8 mouse cellular contexts compared by ENCODE assay signal in genomic region chr12:27978257-27978931, GRCm38 (mm10).
DNase-seq lines count a peak whose midpoint lies in the region; ATAC-seq lines count a peak whose summit lies in the region.
"Had no signal": no experiment of that assay in that cellular context is flagged by ENCODE, and none has a peak within 500 bp of the region (broad histone marks: within the 10 kb centered on the region; RNA-seq: fewer than 3 reads in every experiment).

No protein-coding gene starts in this region.

- H3K27me3 ChIP-seq in forebrain, embryonic 13.5 days: no peaks in the 10 kb centered on the region
- H3K27me3 ChIP-seq in hindbrain, embryonic 12.5 days: no peaks in the 10 kb centered on the region
- H3K27me3 ChIP-seq in heart, embryonic 11.5 days (ENCODE audit: control insufficient read depth, insufficient read depth, low read length): no peaks in the 10 kb centered on the region

- no peaks in the 10 kb centered on the region for H3K9me3 ChIP-seq in forebrain, embryonic 13.5 days (replicated peaks)
- H3K9me3 ChIP-seq in hindbrain, embryonic 12.5 days (replicated peaks): no peaks in the 10 kb centered on the region
- no peaks in the 10 kb centered on the region for H3K9me3 ChIP-seq in heart, embryonic 11.5 days (replicated peaks; ENCODE audit: control insufficient read depth, low read length)

- H3K4me2 ChIP-seq in forebrain, embryonic 13.5 days: peak overlapping the region; percentile 32
- no peak overlapping the region for H3K4me2 ChIP-seq in hindbrain, embryonic 12.5 days (replicated peaks)
- no peak overlapping the region for H3K4me2 ChIP-seq in heart, embryonic 11.5 days

- 0 out of 2 replicates have a peak overlapping the region, but pooled peaks have one; percentile 13 for H3K9ac ChIP-seq in forebrain, embryonic 13.5 days
- H3K9ac ChIP-seq in hindbrain, embryonic 12.5 days: no peak overlapping the region
- H3K9ac ChIP-seq in heart, embryonic 11.5 days (ENCODE audit: low read depth, low read length): no peak overlapping the region

- intact Hi-C loops in heart, postnatal 25 days (cut with DNase I): no loop called here

- peak overlapping the region; percentile 85 for H3K27ac ChIP-seq in forebrain, embryonic 13.5 days
- peak overlapping the region; percentile 30; the same call in 1 of the 2 replicates for H3K27ac ChIP-seq in hindbrain, embryonic 12.5 days
- no peak overlapping the region for H3K27ac ChIP-seq in heart, embryonic 11.5 days (ENCODE audit: low read depth, low read length)

- H3K4me1 ChIP-seq in forebrain, embryonic 13.5 days: peaks cover 34% of the 10 kb centered on the region
- H3K4me1 ChIP-seq in hindbrain, embryonic 12.5 days: peaks cover 15% of the 10 kb centered on the region
- no peaks in the 10 kb centered on the region for H3K4me1 ChIP-seq in heart, embryonic 11.5 days (ENCODE audit: control insufficient read depth, insufficient read depth, low read length)

- 12% methylated on average over 8 of the region's 8 CpGs for WGBS in forebrain, embryonic 13.5 days
- 43% methylated on average over 8 of the region's 8 CpGs for WGBS in hindbrain, embryonic 12.5 days
- 62% methylated on average over 8 of the region's 8 CpGs for WGBS in heart, embryonic 11.5 days (ENCODE audit: insufficient replicate concordance)

- ATAC-seq in forebrain, embryonic 13.5 days: peak; percentile 95
- ATAC-seq in hindbrain, embryonic 12.5 days (ENCODE audit: low FRiP score): no peak; the same call in 1 of the 2 replicates
- no peak for ATAC-seq in heart, embryonic 11.5 days (replicated peaks; ENCODE audit: insufficient number of reproducible peaks, low FRiP score, low TSS enrichment)

- DNase-seq in left cerebral cortex, adult 9 months (ENCODE audit: low spot score in 2 of 2): peak; percentile 27 to 48
- DNase-seq in retina, postnatal 1 day: peak; percentile 27
- DNase-seq in cerebellum, adult 11 months: no peak
- no peak for DNase-seq in heart, postnatal 25 days (ENCODE audit: low spot score)
- DNase-seq: lung, adult 18-20 months had no signal

- H3K4me3 ChIP-seq in forebrain, embryonic 13.5 days: no peak overlapping the region
- H3K4me3 ChIP-seq in hindbrain, embryonic 12.5 days: no peak overlapping the region
- no peak overlapping the region for H3K4me3 ChIP-seq in heart, embryonic 11.5 days (ENCODE audit: low read depth, low read length)

- H3K36me3 ChIP-seq in forebrain, embryonic 13.5 days (ENCODE audit: poor library complexity, severe bottlenecking): no peaks in the 10 kb centered on the region
- H3K36me3 ChIP-seq in hindbrain, embryonic 12.5 days: no peaks in the 10 kb centered on the region
- H3K36me3 ChIP-seq in heart, embryonic 11.5 days (ENCODE audit: control insufficient read depth, insufficient read depth, low read length): no peaks in the 10 kb centered on the region

Comparison
In these comparisons a context has a peak if more than half of its experiments do, and no peak if none do; other contexts are left out.
1. DNase-seq: peak in left cerebral cortex, adult 9 months (2 of 2) and retina, postnatal 1 day (single experiment); none in cerebellum, adult 11 months (single experiment) and heart, postnatal 25 days (single experiment).